Mouse (Mus musculus): Measurements from ENCODE around the gene Cog4. TPM values are rescaled to one million over a fixed set of nuclear protein-coding genes. Genes with fewer than 3 reads are reported as not detected.
"Not testable (repeated sequence)": the region's sequence is repeated elsewhere in the genome, so short reads cannot be mapped to it uniquely, and the experiment has no call there.

The Cog4 gene
- total RNA-seq, 2 experiments from 2014 or later, result 59.5 to 66.6 TPM

- DNase-seq (ENCODE audit: low spot score in 2 of 2), result no peak
Measured at GRCm38 (mm10) chr8:110888441-110888840, 42.0 kb downstream of the Cog4 start.

DNA sequence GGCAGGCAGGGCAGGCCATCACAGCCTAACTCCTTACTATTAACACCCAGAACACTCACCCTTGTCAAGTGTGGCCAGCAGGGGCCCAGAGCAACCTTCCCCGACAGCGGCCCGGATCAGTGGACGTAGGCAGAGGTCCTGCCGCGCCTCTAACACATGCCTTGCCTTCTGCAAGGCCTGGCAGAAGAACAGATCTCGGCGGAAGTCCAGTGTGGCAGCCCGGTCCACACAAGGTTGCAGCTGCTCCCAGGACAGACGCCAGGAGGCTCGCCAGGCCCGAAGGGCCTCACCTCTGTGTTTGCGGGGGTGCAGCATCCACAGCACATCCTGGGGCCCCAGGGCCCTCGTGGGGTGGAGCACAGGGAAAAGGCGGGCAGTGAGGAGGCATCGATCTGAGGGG, 42.5 kb downstream of the Cog4 start:
- DNase-seq (ENCODE audit: low spot score in 2 of 2), result peak in 1 of 2 experiments; percentile 53

GRCm38 (mm10) chr8:110889904-110890470, 43.6 kb downstream of the Cog4 start:
- DNase-seq (ENCODE audit: low spot score in 2 of 2), result no peak

DNA sequence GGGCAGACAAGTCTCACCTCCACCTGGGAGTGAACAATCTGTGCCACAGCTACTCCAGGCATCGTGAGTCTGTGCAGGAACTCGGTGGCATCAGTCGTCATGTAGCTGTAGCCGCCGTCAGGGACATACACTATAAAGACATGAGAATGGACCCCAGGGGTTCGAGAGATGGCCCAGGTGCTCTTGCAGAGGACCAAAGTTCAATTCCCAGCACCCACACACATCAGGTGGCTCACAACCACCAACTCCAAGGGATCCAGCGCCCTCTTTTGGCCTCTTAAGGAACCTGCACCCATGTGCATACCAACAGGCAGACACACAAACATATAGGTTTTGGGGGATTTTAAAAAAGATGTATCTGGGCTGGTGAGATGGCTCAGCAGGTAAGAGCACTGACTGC, 45.6 kb downstream of the Cog4 start:
- DNase-seq (ENCODE audit: low spot score in 2 of 2), result no peak

DNA sequence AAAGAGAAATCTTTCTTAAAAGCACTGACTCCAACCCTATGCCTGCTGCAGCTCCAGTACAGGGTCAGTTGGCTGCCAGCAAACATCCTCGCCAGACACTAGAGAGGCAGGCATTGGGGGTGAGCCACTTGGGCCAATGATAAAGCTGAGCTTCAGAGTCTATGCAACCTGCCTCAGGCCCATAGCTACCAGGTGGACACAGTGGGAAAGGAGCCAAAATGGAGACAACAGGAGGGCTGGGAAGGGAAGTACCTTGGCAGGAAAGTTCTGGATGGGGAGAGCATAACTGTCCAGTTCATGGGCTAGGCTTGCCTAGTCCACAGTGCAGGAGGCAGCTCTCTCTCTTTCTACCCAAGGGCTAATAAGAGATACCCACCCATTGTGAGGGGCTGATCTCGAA, 46.5 kb downstream of the Cog4 start:
- no peak for DNase-seq (ENCODE audit: low spot score in 2 of 2)

DNA sequence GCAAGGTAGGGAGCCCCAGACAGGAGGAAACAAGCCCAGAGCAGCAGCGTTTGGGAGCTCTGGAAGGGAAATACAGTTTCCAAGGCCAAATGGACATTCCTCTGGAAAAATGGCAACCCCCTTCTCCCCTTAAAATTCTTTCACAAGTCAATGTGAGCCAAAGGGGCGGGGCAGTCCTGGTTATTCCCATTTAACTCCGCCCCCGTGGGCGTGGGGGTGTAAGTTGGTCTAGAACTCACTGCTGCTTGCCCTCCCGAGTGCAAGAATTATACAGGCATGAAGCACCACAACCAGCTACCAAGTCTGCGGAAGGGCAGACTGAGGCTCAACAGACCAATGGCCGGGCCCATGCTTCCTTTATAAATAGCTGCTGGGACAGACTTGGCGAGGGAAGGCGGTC, 48.5 kb downstream of the Cog4 start:
- no peak for DNase-seq (ENCODE audit: low spot score in 2 of 2)

- no peak for DNase-seq (ENCODE audit: low spot score in 2 of 2)
Measured at GRCm38 (mm10) chr8:110895254-110895653, 48.9 kb downstream of the Cog4 start.

DNA sequence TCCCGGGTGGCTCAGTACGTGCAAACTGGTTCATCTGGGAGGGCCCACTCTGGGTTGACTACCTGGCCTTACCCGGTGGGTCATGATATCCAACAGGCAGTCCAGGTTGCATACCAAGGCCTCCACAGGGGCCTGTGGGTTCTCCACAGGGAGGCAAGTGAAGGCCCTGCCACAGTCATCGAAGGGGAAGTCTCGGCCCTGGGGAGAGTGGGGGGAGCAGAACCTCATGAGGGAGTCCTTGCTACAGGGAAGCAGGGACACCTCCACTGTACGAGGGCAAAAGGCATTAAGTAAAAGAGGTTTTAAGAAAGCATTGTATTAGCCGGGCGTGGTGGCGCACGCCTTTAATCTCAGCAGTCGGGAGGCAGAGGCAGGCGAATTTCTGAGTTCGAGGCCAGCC, 49.4 kb downstream of the Cog4 start:
- DNase-seq (ENCODE audit: low spot score in 2 of 2), result no peak

- DNase-seq (ENCODE audit: low spot score in 2 of 2), result no peak
Measured at GRCm38 (mm10) chr8:110897495-110897894, 51.1 kb downstream of the Cog4 start.

DNA sequence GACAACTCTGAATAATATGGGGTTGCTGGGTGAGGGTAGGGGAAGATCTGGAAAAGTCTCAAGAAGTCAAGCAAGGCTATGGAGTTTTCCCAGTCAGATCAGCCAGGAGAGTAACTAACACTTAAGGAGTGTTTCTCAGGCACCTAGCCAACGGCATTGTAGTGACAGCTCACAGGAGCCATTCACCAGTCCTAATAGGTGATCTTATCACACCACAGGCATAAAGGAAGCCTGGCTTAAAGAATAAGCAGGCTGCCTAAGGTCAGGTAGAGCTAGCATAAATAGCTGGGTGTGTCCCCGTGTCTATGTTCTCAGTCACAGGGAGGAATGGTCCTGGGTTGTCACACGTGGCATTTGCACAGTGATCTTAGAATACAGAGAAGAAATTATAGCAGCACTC, 54.7 kb downstream of the Cog4 start:
- no peak for DNase-seq (ENCODE audit: low spot score in 2 of 2)

- peak; percentile 57 to 81 for DNase-seq (ENCODE audit: low spot score in 2 of 2)
Measured at GRCm38 (mm10) chr8:110901839-110902578, 55.6 kb downstream of the Cog4 start, which contains the start of gene Fuk. Gene Fuk, minus strand, starts transcription at chr8:110902488.

DNA sequence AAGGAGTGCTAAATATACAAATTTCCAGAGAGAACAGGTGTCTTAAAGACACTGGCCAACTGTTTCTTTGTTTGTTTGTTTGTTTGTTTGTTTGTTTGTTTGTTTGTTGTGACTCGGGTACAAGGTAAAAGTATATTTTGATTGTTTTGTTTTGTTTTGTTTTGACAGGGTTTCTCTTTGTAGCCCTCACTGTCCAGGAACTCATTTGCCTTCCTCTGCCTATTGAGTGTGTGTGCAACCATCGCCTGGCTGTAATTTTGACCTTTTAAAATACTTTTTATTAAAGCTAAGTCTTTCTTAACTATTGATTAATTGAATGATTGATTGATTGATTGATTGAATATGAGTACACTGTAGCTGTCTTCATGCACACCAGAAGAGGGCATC, 56.2 kb downstream of the Cog4 start:
- no peak for DNase-seq (ENCODE audit: low spot score in 2 of 2)

DNA sequence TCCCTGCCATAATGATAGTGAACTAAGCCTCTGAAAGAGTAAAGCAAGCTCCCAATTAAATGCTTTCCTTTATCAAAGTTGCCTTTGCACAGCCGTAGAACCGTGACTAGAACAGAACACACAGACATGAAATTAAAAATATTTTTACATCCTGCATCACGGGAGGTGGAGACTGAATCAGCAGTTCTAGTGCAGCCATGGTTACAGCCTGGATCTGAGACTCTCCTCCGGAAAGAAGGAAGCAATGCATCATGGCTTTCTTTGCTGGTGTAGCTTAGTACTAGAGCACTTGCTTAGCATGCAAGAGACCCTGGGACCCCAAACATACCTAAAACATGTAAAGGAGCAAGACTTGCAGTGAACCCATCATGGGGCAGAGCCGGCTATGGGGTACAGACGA, 59.0 kb downstream of the Cog4 start:
- DNase-seq (ENCODE audit: low spot score in 2 of 2), result no peak

GRCm38 (mm10) chr8:110906682-110907081, 60.3 kb downstream of the Cog4 start:
- DNase-seq (ENCODE audit: low spot score in 2 of 2), result no peak

DNA sequence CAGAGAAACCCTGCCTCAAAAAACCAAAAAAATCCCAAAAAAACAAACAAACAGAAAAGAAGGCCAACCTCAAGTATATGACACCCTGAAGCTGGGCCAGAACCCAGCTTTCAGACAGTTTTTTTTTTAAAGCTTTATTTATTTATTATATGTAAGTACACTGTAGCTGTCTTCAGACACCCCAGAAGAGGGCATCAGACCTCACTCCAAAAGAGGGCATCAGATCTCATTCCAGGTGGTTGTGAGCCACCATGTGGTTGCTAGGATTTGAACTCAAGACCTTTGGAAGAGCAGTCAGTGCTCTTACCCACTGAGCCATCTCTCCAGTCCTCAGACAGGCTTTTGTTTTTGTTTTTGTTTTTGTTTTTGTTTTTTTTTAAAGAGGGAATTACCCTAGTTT, 63.5 kb downstream of the Cog4 start:
- DNase-seq (ENCODE audit: low spot score in 2 of 2), result not testable (repeated sequence)

- no peak for DNase-seq (ENCODE audit: low spot score in 2 of 2)
Measured at GRCm38 (mm10) chr8:110911576-110912570, 65.5 kb downstream of the Cog4 start.

DNA sequence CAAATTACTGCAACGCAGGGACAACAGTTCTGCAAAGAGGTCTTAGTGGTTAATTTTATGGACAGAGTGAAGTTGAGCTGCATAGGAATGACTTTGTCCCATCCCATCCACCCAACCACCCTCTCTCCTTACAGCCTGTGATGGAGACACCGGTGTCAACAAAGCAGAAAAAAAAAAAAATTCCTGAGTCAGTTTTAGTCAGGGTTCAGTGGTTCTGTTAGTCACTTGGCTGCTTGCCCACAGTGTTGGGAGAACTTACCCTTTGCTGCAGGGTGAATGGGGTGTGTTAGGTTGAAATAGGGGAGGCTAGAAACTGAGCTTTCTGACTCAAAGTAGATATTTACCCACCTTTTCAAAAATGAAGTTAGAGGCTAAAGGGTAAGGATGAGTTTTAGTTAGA, 71.0 kb downstream of the Cog4 start:
- DNase-seq (ENCODE audit: low spot score in 2 of 2), result no peak

- DNase-seq (ENCODE audit: low spot score in 2 of 2), result no peak
Measured at GRCm38 (mm10) chr8:110918027-110918426, 71.6 kb downstream of the Cog4 start.

GRCm38 (mm10) chr8:110918460-110918859, 72.1 kb downstream of the Cog4 start:
- no peak for DNase-seq (ENCODE audit: low spot score in 2 of 2)

- peak; percentile 62 to 85 for DNase-seq (ENCODE audit: low spot score in 2 of 2)
Measured at GRCm38 (mm10) chr8:110919341-110920031, 73.1 kb downstream of the Cog4 start, which contains the start of gene St3gal2. Gene St3gal2, plus strand, starts transcription at chr8:110919922.
